Mouse (Mus musculus) erythroblast, embryonic 14.5 days (primary cell): ENCODE data around the gene Cadm4. TPM values are rescaled to one million over a fixed set of nuclear protein-coding genes. Genes with fewer than 3 reads are reported as not detected.

Experiments used
- H3K27me3 ChIP-seq: 2 replicates; pipeline ENCODE4 v1.6.1; 2012; ENCODE audit warnings: inconsistent platforms; ENCODE audit not compliant: control insufficient read depth
- H3K36me3 ChIP-seq: 2 replicates; pipeline ENCODE4 v1.6.1; 2012; ENCODE audit warnings: mild to moderate bottlenecking, inconsistent platforms; ENCODE audit not compliant: control insufficient read depth
- H3K4me1 ChIP-seq: 2 replicates; pipeline ENCODE4 v1.6.1; 2012; ENCODE audit warnings: inconsistent platforms; ENCODE audit not compliant: control insufficient read depth
- H3K4me3 ChIP-seq: replicated peaks from 2 replicates; pipeline ENCODE3; 2012; ENCODE audit warnings: moderate library complexity, mild to moderate bottlenecking, inconsistent platforms
- H3K9me3 ChIP-seq: 2 replicates; pipeline ENCODE4 v1.6.1; 2012; ENCODE audit warnings: low read length, inconsistent platforms, mixed read lengths; ENCODE audit not compliant: control insufficient read depth
- GATA1 ChIP-seq: IDR thresholded peaks from 2 replicates; pipeline ENCODE4 v1.6.1; 2012; ENCODE audit warnings: low read length, inconsistent platforms, mixed read lengths
- TAL1 ChIP-seq: IDR thresholded peaks from 3 replicates; pipeline ENCODE4 v1.6.1; 2012; ENCODE audit warnings: low read length, inconsistent platforms, mixed read lengths
- polyA plus RNA-seq: library from polyadenylated mRNA; stranded (reverse); fragments of >175 nt; gene quantifications from 2 replicates; pipeline ENCODE4 v1.2.3, GENCODE M21; 2012

Cadm4 gene
- polyA plus RNA-seq, 1 experiment, result 0.01 TPM

DNA sequence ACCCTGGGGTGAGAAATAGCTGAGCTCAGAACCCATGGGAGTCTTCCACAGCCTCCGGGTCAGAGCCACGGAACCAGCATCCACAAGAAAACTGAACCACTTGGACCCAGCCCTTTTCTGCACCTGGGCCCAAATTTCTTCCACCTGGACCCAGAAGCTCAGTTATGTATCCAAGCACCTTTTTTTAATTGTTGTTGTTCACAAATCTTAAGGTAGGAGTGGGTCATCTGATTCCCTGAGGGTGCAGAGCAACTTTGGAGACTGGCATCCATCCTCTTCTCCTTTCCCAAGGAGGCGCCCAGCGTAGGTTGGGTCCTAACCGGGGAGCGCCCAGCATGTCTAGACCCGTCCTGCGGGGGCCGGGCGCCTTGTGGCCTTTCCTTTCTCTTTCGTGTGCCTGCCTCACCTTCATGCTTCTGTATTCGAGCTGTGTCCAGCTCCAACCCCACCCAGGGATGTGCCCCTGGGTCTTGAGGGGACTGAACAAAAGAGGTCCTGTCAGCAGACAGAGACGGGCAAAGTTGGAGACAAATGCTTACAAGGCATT lies 64.3 kb downstream of the Cadm4 start, which contains the start of the genes Pinlyp and Xrcc1:
Gene Pinlyp (minus strand): TSS at position 51 of the 547 bp plus-strand sequence.
Gene Xrcc1 (plus strand): TSS at position 222 of the 547 bp plus-strand sequence.
- TF ChIP-seq TAL1 (no peak), GATA1 (no peak)
- H3K4me3 ChIP-seq, result peak within 1 kb of the TSS; percentile 90
- peaks cover 27% of the 10 kb centered on the region for H3K4me1 ChIP-seq
- no peaks in the 10 kb centered on the region for H3K27me3 ChIP-seq
- H3K36me3 ChIP-seq, result peaks cover 33% of the 10 kb centered on the region
- H3K9me3 ChIP-seq, result peaks cover 3% of the 10 kb centered on the region; the same call in 1 of the 2 replicates

DNA sequence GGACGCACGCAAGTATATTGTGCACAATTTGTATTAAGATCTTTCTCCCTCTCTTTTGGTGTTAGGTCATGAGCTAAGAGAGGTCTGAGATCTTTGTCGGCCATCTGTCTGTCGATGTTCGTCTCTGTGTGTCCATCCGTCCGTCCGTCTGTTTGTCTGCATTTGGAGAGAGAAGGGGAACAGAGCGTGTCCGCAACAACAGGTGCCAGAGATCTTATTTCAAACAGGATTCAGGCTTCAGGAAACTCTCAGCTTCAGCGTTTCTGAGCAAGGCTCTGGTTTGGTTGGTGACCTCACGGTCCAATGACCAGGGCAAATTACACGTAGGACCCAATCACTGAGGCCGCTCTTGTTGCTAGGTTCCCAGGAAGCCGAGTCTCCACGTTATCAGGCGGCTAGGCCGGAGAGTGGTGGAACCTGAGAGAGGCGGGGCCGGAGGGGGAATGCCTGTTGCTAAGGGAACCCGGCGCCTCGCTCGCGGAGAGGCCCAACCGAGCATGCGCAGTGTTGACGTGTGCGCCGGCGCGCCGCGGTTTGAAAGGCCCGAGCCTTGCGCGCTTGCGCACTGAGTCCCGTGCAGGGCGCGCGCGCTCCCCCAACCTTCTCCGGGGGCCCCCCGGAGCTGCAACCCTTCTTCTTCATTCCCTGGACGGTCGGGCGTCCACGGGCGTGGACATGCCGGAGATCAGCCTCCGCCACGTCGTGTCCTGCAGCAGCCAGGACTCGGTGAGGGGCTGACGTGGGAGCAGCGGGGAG lies 65.0 kb downstream of the Cadm4 start:
- Histone ChIP-seq H3K36me3 (peaks cover 39% of the 10 kb centered on the region), H3K27me3 (no peaks in the 10 kb centered on the region), H3K4me3 (peak overlapping the region; percentile 90), H3K9me3 (peaks cover 3% of the 10 kb centered on the region; the same call in 1 of the 2 replicates), H3K4me1 (peaks cover 27% of the 10 kb centered on the region)
- TF ChIP-seq TAL1, result no peak
- peak; percentile 82 for TF ChIP-seq GATA1

DNA sequence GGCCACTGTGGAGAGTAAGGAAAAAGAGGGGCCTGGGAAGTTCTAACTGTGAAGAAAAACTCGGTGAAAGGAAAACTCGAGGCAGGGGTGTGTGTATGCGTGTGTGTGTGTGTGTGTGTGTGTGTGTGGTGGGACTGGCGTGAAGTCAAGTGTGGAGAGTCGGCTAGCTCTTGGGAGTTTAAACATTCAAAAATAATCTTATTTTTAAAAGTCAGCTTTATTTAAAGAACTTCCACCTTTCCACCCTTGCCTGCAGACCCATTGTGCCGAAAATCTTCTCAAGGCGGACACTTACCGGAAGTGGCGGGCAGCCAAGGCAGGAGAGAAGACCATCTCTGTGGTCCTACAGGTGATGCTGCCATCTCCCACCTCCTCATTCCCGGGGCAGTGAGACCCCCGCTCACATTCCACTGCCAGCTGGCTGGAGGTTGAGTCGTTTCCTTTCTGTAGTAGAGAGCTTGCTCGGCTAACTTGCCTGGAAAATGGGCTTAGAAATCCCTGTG lies 65.8 kb downstream of the Cadm4 start:
- Histone ChIP-seq H3K4me1 (peaks cover 27% of the 10 kb centered on the region), H3K27me3 (no peaks in the 10 kb centered on the region)
- TF ChIP-seq GATA1, result no peak
- TF ChIP-seq TAL1, result no peak

DNA sequence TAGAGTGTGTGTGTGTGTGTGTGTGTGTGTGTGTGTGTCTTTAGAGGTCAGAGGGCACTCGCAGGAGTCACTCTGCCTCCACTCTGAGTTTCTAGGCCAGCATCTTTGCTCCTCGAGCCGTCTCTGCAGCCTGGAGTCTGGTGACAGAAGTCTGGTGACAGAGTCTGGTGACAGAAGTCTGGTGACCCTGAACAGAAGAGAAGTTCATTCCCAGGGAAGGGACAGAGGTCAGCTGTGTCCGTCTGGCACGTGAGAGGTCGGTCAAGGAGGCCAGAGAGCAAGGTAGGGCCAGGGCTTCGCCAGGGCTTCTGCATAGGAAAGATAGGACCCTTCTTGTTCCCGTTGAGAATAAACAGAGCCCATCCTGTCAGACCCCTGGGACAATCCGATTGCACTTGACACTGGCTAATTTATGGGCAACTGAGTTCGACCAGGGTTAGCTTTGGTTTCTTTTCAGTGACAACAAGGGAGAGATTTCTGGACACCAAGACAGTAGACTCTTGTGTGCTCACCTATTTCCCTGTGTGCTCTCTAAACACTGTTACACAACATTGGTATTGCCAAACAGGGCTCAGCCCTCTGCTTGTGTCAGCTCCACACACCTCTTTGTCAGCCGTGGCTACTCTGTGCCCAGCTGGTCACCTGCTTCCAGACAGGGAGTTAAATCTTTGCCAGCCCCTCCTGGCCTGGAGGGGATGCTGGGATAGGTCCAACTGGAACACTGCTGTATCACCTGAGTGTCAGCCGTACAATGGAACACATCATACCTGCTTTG lies 70.3 kb downstream of the Cadm4 start:
- Histone ChIP-seq H3K9me3 (no peaks in the 10 kb centered on the region), H3K27me3 (no peaks in the 10 kb centered on the region), H3K36me3 (peaks cover 87% of the 10 kb centered on the region), H3K4me1 (peaks cover 15% of the 10 kb centered on the region), H3K4me3 (no peak overlapping the region)
- TF ChIP-seq TAL1 (no peak), GATA1 (no peak)

More for the DNA sequence above, 65.8 kb downstream of the Cadm4 start:
- peak overlapping the region; percentile 90 for H3K4me3 ChIP-seq
- H3K36me3 ChIP-seq, result peaks cover 47% of the 10 kb centered on the region
- peaks cover 3% of the 10 kb centered on the region; the same call in 1 of the 2 replicates for H3K9me3 ChIP-seq

Other genes with a start within 250 kb of the Cadm4 start
- gene Zfp109, start 244.5 kb upstream of the Cadm4 start, polyA plus RNA-seq, result 0.02 TPM in 1 of 2 replicates, not detected in the other
- not detected in 2 replicates for gene Zfp108, start 227.2 kb upstream of the Cadm4 start, polyA plus RNA-seq
- gene Zfp93, start 211.6 kb upstream of the Cadm4 start, polyA plus RNA-seq, result not detected in 2 replicates
- 0.12 TPM in 1 of 2 replicates, not detected in the other for gene Zfp61, start 180.8 kb upstream of the Cadm4 start, polyA plus RNA-seq
- gene Zfp94, start 165.4 kb upstream of the Cadm4 start, polyA plus RNA-seq, result 0.07 TPM in 1 of 2 replicates, not detected in the other
- gene Tescl, start 148.1 kb upstream of the Cadm4 start, polyA plus RNA-seq, result not detected in 2 replicates
- gene Lypd5, start 132.8 kb upstream of the Cadm4 start, polyA plus RNA-seq, result 0.02 TPM in 1 of 2 replicates, not detected in the other
- gene Kcnn4, start 111.8 kb upstream of the Cadm4 start, polyA plus RNA-seq, result 56.1 and 61.3 TPM in 2 replicates
- 16.4 and 18.4 TPM in 2 replicates for gene Smg9, start 82.4 kb upstream of the Cadm4 start, polyA plus RNA-seq
- gene Irgc1, start 29.7 kb upstream of the Cadm4 start, polyA plus RNA-seq, result not detected in 2 replicates
- 0.08 and 0.17 TPM in 2 replicates for gene Plaur, start 19.5 kb upstream of the Cadm4 start, polyA plus RNA-seq
- gene Zfp428, start 25.0 kb downstream of the Cadm4 start, polyA plus RNA-seq, result 0.55 and 0.58 TPM in 2 replicates
- gene AC161166.1, start 30.4 kb downstream of the Cadm4 start, polyA plus RNA-seq, result not detected in 2 replicates
- 0.18 and 0.20 TPM in 2 replicates for gene Irgq, start 48.7 kb downstream of the Cadm4 start, polyA plus RNA-seq
- gene Pinlyp, start 64.1 kb downstream of the Cadm4 start, polyA plus RNA-seq, result not detected in 2 replicates
- 32.1 and 34.8 TPM in 2 replicates for gene Xrcc1, start 64.3 kb downstream of the Cadm4 start, polyA plus RNA-seq
- gene Ethe1, start 105.5 kb downstream of the Cadm4 start, polyA plus RNA-seq, result 1.8 and 1.9 TPM in 2 replicates
- 0.08 TPM in 1 of 2 replicates, not detected in the other for gene Zfp575, start 105.6 kb downstream of the Cadm4 start, polyA plus RNA-seq
- gene Phldb3, start 128.7 kb downstream of the Cadm4 start, polyA plus RNA-seq, result 0.03 and 0.09 TPM in 2 replicates
- not detected in 2 replicates for gene Lypd3, start 154.5 kb downstream of the Cadm4 start, polyA plus RNA-seq
- not detected in 2 replicates for gene Tex101, start 194.7 kb downstream of the Cadm4 start, polyA plus RNA-seq
- gene BC049730, start 227.2 kb downstream of the Cadm4 start, polyA plus RNA-seq, result 0.24 and 0.66 TPM in 2 replicates
- not detected in 2 replicates for gene Gm4763, start 244.9 kb downstream of the Cadm4 start, polyA plus RNA-seq